Mouse (Mus musculus): ENCODE measurements around the gene Hba-a1.
"Not testable (repeated sequence)": the region's sequence is repeated elsewhere in the genome, so short reads cannot be mapped to it uniquely, and the experiment has no call there.

Hba-a1 gene

GRCm38 (mm10) chr11:32283091-32283777, at the start of gene Hba-a1:
TSS of gene Hba-a1 (plus strand) at chr11:32283511.
- not testable (repeated sequence) for DNase-seq

GRCm38 (mm10) chr11:32233895-32234294, 49.4 kb upstream of the Hba-a1 start:
- no peak for DNase-seq

- DNase-seq: peak; percentile 37 to 65
Observed at GRCm38 (mm10) chr11:32234816-32235485, 48.4 kb upstream of the Hba-a1 start.

- DNase-seq: peak; percentile 93
Observed at GRCm38 (mm10) chr11:32235646-32236045, 47.7 kb upstream of the Hba-a1 start.

DNA sequence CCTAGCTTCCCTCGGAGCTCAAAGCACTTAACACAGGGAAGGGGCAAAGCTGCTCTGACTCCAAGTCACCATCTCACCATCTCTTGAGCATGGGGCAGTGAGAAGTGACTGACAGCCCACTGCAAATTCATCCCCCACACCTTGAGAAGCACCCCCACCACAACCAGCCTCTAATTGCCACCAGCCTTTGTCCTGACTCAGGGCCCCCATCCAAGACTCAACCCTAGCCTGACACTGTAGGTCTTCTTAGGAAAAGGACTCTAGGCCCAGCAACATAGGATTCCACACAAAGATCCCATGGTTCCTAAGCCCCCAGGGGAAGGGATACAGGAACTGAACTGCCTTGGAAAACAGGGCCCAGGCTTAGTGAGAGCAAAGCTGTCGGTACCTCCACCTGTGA, 47.2 kb upstream of the Hba-a1 start:
- DNase-seq: no peak

- peak; percentile 60 to 87 for DNase-seq
Observed at GRCm38 (mm10) chr11:32236712-32237410, 46.5 kb upstream of the Hba-a1 start.

GRCm38 (mm10) chr11:32237411-32237795, 45.9 kb upstream of the Hba-a1 start:
- DNase-seq: no peak

- DNase-seq: peak; percentile 74 to 86
Observed at GRCm38 (mm10) chr11:32238093-32238860, 45.0 kb upstream of the Hba-a1 start.

DNA sequence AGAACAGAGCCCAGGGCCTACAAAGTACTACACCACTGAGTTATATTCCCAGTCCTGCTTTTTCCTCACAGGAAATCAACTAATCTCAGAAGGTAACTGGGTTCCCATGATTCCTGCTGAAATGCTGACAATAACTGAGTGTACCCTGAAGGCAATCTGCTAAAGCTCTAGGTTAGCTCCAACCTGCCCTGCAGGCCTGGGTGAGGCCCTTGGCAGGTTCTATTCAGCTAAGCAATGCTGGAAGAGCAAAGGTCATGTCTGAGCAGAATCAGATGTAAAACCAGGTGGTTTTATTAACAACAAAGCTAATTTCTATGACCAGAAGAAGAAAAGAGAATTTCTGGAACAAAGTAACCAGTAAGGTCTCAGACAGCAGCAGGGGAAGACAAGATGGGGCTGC, 41.9 kb upstream of the Hba-a1 start:
- DNase-seq: peak; percentile 45 to 54

DNA sequence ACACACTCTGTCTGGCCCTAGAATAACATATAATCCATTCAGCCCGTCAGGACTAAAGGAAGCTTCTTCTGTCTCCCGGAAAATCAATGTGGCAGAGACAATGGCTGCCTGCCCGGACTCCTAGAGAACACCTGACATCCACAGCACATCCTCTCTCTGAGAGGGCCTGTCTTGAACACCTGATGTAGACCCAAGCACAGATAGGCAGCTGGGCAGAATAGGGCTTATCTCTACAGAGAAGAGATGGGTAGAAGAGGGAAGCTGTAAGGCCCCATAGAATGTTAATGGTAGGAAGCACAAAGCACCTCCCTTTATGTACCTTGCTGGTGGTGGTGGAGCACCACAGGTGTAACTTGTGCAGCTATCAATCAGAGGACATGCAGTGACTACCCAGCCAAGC, 41.1 kb upstream of the Hba-a1 start:
- no peak for DNase-seq

- peak in 1 of 2 experiments; percentile 53 for DNase-seq
Observed at GRCm38 (mm10) chr11:32243205-32243955, 39.9 kb upstream of the Hba-a1 start.

DNA sequence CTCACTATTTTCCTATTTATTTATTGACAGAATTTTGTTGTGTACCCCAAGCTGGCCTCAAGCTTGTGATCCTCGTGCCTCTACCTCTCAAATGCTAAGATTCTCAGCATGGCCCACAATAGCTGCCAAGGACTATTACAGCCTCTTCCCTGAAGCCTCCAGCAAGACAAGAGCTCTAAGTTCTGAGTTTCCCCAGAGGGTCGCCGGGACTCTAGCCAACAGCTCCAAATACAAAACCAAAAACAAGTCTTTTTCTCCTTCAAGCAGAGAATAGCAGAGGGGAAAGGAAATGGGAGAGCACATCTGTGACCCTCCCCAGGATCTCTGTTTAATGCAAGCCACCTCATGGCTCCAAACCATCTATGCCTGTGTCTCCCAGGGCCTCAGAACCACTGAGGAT, 39.2 kb upstream of the Hba-a1 start:
- no peak for DNase-seq

- DNase-seq: no peak
Observed at GRCm38 (mm10) chr11:32244617-32245016, 38.7 kb upstream of the Hba-a1 start.

- DNase-seq: no peak
Observed at GRCm38 (mm10) chr11:32245614-32246013, 37.7 kb upstream of the Hba-a1 start.

- no peak for DNase-seq
Observed at GRCm38 (mm10) chr11:32247068-32247467, 36.2 kb upstream of the Hba-a1 start.

DNA sequence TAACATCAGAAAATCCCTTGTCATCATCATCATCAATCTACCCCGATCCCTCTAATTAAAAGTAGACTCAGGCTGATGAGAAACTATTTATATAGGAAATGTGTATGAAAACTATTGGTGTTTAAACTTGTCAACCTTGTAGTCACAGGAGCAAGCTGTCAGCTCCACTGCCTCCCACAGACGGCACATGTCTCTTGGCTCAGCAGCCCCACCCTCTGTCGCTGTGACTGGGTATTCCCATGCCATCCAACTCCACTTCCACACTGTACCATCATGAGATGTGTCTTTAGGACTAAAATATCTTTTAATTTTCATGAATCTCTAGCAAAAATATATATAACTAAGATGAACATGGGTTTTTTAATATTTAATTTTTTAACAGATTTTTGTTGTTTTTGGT, 35.0 kb upstream of the Hba-a1 start:
- DNase-seq: no peak

- DNase-seq: no peak
Observed at GRCm38 (mm10) chr11:32250880-32251763, 32.2 kb upstream of the Hba-a1 start.

GRCm38 (mm10) chr11:32253121-32253520, 30.2 kb upstream of the Hba-a1 start:
- no peak for DNase-seq

- no peak for DNase-seq
Observed at GRCm38 (mm10) chr11:32256146-32256545, 27.2 kb upstream of the Hba-a1 start.

DNA sequence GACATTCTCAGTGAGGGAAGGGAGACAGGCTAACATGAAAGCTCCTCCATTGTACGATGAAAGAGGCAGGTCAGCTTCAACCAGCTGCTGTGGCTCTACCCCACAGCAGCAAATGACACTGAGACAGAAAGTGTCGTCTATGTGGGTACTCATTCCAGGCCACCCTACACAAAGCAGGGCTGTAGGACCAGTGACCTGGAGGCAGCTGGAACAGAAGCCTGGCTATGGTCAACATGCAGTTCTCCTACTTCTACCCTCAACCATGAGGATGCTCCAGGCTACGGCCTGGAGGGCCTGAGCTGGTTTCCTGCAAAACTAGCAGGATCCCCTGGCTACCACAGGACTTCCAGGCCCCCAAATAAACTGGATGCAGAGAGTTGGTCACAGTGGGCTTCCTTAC, 26.7 kb upstream of the Hba-a1 start:
- DNase-seq: no peak
